Mouse (Mus musculus) midbrain, embryonic 14.5 days (tissue): ENCODE measurements around the gene Ppil4. TPM values are rescaled to one million over a fixed set of nuclear protein-coding genes. Genes with fewer than 3 reads are reported as not detected.
"Not testable (repeated sequence)": the region's sequence is repeated elsewhere in the genome, so short reads cannot be mapped to it uniquely, and the experiment has no call there.

Experiments used
- ATAC-seq: fragments of 200-750 bp; cut with Nextera tagmentation; 2 replicates; pipeline ENCODE4 v1.8.0; 2017; ENCODE audit warnings: moderate number of reproducible peaks, moderate library complexity; ENCODE audit not compliant: low FRiP score, low TSS enrichment
- DNase-seq: peaks from one replicate; pipeline ENCODE4 v3.0.0-alpha.2; 2015
- H3K27ac ChIP-seq: fragments of 300-500 bp; sonication (generic); replicated peaks from 2 replicates; pipeline ENCODE4 v1.5.1; 2014; ENCODE audit warnings: mild to moderate bottlenecking, low read depth, low read length, moderate library complexity
- H3K27me3 ChIP-seq: fragments of 300-500 bp; sonication (generic); 2 replicates; pipeline ENCODE4 v1.6.1; 2014; ENCODE audit warnings: low read length, control low read depth, mixed read lengths; ENCODE audit not compliant: control insufficient read depth, insufficient read depth
- H3K36me3 ChIP-seq: fragments of 300-500 bp; sonication (generic); 2 replicates; pipeline ENCODE4 v1.6.1; 2014; ENCODE audit warnings: low read length, control low read depth; ENCODE audit not compliant: control insufficient read depth, insufficient read depth
- H3K4me1 ChIP-seq: fragments of 300-500 bp; sonication (generic); 2 replicates; pipeline ENCODE4 v1.6.1; 2014; ENCODE audit warnings: mild to moderate bottlenecking, antibody characterized with exemption, low read length, control low read depth; ENCODE audit not compliant: control insufficient read depth, insufficient read depth
- H3K4me2 ChIP-seq: fragments of 300-500 bp; sonication (generic); 2 replicates; pipeline ENCODE4 v1.6.1; 2014; ENCODE audit warnings: mild to moderate bottlenecking, low read length, moderate library complexity
- H3K4me3 ChIP-seq: fragments of 300-500 bp; sonication (generic); replicated peaks from 2 replicates; pipeline ENCODE4 v1.5.1; 2014; ENCODE audit warnings: low read depth, low read length
- H3K9ac ChIP-seq: fragments of 300-500 bp; sonication (generic); replicated peaks from 2 replicates; pipeline ENCODE4 v1.6.1; 2014; ENCODE audit warnings: mild to moderate bottlenecking, low read length, moderate library complexity
- H3K9me3 ChIP-seq: fragments of 300-500 bp; sonication (generic); 2 replicates; pipeline ENCODE4 v1.6.1; 2016; ENCODE audit warnings: low read length, control low read depth, mixed read lengths; ENCODE audit not compliant: control insufficient read depth
- WGBS: fragments of 180-500 bp; shearing (Covaris S2); extraction: QIAGEN DNeasy Blood & Tissue Kit; methylation state at CpG from one replicate; pipeline ENCODE4 v1.1.7; 2014; 5-methylcytosine and 5-hydroxymethylcytosine counted together
- polyA plus RNA-seq: library from polyadenylated mRNA; unstranded; fragments of >200 nt; fragmentation: Nextera tagmentation; extraction: Ambion mirVana; gene quantifications from 2 replicates; pipeline ENCODE4 v1.2.1, GENCODE M21; 2014

Gene Ppil4
- 51.9 and 54.7 TPM in 2 replicates for polyA plus RNA-seq

DNA sequence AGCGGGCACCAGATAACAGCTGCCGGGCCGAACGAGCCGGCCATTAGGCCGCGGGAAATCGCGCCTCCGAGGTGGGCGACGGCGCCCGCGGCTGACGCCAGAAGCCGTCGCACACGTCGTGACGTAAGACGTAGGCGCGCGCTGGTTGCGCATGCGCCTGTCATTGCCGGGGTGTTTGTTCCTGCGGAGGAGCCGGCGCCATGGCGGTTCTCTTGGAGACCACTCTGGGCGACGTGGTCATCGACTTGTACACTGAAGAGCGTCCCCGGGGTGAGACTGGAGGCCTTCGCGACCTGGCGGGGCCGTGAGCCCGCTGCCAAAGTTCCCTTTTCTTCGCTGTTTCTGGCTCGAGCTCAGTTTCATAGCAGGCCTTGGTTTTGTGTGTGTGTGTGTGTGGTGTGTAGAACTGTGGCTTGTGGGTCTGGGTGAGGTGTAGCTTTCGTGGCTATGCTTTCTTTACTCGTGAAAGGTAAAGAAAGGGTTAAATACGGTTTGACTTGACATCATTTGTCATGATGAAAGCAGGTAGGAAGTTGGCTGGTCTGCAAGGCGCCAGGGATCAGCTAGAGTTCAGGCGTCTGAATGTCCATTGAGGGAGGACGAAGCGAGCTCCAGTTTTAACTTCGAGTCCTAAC is at the start of gene Ppil4, which contains the start of gene Ginm1:
Gene Ppil4 (plus strand): TSS at position 141 of the 635 bp plus-strand sequence.
Gene Ginm1 (minus strand): TSS at position 74 of the 635 bp plus-strand sequence.
- peak; percentile 98 for DNase-seq
- H3K27me3 ChIP-seq = no peaks in the 10 kb centered on the region
- H3K9me3 ChIP-seq = no peaks in the 10 kb centered on the region
- under 1% methylated on average over 52 of the region's 52 CpGs for WGBS
- peak within 1 kb of the TSS; percentile 92 for H3K4me3 ChIP-seq
- ATAC-seq = peak; percentile 94
- H3K4me2 ChIP-seq = peak within 1 kb of the TSS; percentile 88
- peaks cover 10% of the 10 kb centered on the region for H3K4me1 ChIP-seq
- peak within 1 kb of the TSS; percentile 83 for H3K27ac ChIP-seq
- H3K9ac ChIP-seq = peak within 1 kb of the TSS; percentile 82
- peaks cover 27% of the 10 kb centered on the region for H3K36me3 ChIP-seq

DNA sequence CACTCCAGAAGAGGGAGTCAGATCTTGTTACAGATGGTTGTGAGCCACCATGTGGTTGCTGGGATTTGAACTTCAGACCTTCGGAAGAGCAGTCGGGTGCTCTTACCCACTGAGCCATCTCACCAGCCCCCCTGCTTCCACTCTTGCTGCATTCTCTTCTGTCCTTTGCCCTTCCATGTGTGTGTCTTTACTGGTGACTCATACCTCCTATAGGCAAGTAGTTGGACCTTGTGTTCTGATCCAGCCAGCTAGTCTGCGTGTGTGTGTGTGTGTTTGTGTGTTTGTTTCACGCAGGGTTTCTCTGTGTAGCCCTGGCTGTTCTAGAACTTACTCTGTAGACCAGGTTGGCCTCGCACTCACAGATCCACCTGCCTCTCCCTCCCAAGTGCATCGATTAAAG is 47.2 kb upstream of the Ppil4 start:
- not testable (repeated sequence) for H3K27me3 ChIP-seq, H3K4me3 ChIP-seq, H3K27ac ChIP-seq, H3K9ac ChIP-seq, H3K4me1 ChIP-seq, ATAC-seq, DNase-seq, H3K9me3 ChIP-seq, H3K4me2 ChIP-seq
- H3K36me3 ChIP-seq = peaks cover 70% of the 10 kb centered on the region
- 97% methylated on average over 6 of the region's 6 CpGs for WGBS

DNA sequence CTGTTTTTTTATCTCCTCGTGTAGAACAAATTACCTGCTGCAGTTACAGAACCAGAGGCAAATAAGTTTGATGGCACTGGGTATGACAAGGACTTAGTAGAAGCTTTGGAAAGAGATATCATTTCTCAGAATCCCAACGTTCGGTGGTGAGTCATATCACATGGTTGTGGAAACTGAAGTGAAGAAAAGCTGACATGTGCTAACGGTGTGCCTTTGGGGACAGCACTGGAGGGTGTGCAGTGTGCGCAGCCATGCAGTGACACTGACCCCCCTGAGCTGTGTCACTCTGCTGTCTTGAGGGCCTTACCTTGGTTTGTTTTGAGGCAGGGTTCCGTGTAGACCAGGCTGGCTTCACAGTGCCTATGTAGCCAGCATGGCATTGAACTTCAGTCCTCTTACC is 43.9 kb upstream of the Ppil4 start:
- Histone ChIP-seq H3K9ac (no peak overlapping the region), H3K4me2 (no peak overlapping the region), H3K27ac (no peak overlapping the region), H3K36me3 (peaks cover 69% of the 10 kb centered on the region), H3K4me1 (no peaks in the 10 kb centered on the region), H3K27me3 (no peaks in the 10 kb centered on the region), H3K9me3 (no peaks in the 10 kb centered on the region), H3K4me3 (no peak overlapping the region)
- DNase-seq (no peak), ATAC-seq (no peak)
- 93% methylated on average over 6 of the region's 6 CpGs for WGBS

DNA sequence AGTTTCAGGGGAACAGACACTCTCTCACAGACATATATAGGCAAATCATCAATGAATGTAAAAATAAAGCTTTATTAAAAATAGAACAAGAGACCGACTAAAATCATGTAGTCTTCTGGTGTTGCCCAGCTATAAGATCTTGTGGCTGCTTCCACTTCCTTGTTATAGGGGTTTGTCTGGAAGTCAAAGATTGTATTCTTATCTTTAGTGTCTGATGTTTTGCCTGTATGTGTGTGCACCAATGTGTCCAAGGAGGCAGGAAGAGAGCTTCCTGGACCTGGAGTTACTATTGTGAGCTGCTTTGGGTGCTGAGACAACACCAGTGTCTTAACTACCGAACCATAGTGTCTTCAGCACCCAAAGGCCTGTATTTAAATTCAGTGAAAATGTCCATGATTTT is 35.1 kb upstream of the Ppil4 start:
- no peak overlapping the region for H3K9ac ChIP-seq
- ATAC-seq = no peak
- no peak overlapping the region for H3K4me3 ChIP-seq
- H3K4me1 ChIP-seq = no peaks in the 10 kb centered on the region
- H3K4me2 ChIP-seq = no peak overlapping the region
- H3K9me3 ChIP-seq = no peaks in the 10 kb centered on the region
- no peak for DNase-seq
- H3K36me3 ChIP-seq = peaks cover 80% of the 10 kb centered on the region
- H3K27ac ChIP-seq = no peak overlapping the region
- 96% methylated on average over 2 of the region's 2 CpGs for WGBS
- H3K27me3 ChIP-seq = no peaks in the 10 kb centered on the region

DNA sequence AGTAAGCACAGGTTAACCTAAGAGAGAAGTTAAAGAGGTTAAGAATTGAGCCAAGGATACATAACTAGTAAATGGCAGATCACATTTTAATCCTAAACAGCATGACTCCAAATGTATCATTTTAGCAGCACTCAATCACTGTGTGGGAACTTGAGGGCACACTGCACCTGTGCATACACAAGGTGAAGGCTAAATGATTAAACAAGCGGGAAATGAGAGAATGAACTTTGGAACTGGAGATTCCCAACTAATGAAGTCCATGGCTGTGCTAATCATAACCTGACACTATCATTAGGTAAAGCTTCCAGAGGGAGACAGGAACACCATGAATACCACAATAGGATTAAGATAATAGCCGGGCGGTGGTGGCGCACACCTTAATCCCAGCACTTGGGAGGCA is 20.3 kb upstream of the Ppil4 start:
- DNase-seq (no peak), ATAC-seq (no peak)
- H3K27ac ChIP-seq = no peak overlapping the region
- 98% methylated on average over 4 of the region's 4 CpGs for WGBS
- no peak overlapping the region for H3K4me3 ChIP-seq
- H3K9me3 ChIP-seq = no peaks in the 10 kb centered on the region
- no peak overlapping the region for H3K9ac ChIP-seq
- peaks cover 84% of the 10 kb centered on the region for H3K36me3 ChIP-seq
- no peaks in the 10 kb centered on the region for H3K4me1 ChIP-seq
- no peak overlapping the region for H3K4me2 ChIP-seq
- no peaks in the 10 kb centered on the region for H3K27me3 ChIP-seq

DNA sequence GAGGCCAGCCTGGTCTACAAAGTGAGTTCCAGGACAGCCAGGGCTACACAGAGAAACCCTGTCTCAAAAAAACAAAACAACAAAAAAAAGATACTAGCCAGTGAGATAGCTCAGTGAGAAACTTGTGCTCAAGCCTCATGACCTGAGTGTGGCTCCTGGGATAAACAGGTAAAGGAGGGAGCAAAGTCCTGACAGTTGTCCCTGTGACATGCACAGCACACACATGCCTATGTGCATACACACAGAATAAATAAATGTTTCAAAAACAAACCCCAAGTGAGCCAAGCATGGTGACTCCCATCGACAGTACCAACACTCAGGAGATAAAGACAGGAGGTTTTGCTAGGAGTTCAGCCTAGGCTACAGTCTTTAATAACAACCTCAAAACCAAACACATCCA is 19.9 kb upstream of the Ppil4 start:
- Histone ChIP-seq H3K27ac (no peak overlapping the region), H3K36me3 (peaks cover 81% of the 10 kb centered on the region), H3K27me3 (no peaks in the 10 kb centered on the region), H3K9ac (no peak overlapping the region), H3K4me1 (no peaks in the 10 kb centered on the region), H3K4me2 (no peak overlapping the region), H3K9me3 (no peaks in the 10 kb centered on the region), H3K4me3 (no peak overlapping the region)
- no peak for ATAC-seq
- WGBS = 92% methylated on average over 1 of the region's 1 CpGs
- no peak for DNase-seq

DNA sequence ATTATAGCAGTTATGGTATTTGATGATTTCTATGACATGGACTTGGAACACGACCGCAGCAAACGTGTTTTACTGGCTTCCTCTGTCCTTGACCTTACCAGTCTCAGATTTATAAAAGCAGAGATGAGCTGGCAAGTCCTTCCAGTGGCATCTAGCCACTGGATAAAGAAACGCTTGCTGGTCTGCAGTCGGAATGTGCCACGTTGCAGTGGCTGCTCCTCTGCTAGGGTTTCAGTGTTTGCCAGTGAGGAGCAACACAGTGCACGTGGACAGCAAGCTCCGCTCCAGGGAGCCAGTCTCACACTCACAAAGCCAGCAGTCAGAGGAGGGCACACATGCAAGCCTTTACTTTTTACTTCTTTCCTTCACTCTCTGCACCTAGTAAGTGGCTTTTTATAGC is 17.3 kb upstream of the Ppil4 start:
- no peaks in the 10 kb centered on the region for H3K9me3 ChIP-seq
- H3K4me3 ChIP-seq = no peak overlapping the region
- H3K4me1 ChIP-seq = no peaks in the 10 kb centered on the region
- H3K9ac ChIP-seq = no peak overlapping the region
- H3K36me3 ChIP-seq = peaks cover 60% of the 10 kb centered on the region
- H3K4me2 ChIP-seq = no peak overlapping the region
- WGBS = 95% methylated on average over 8 of the region's 8 CpGs
- no peak overlapping the region for H3K27ac ChIP-seq
- no peaks in the 10 kb centered on the region for H3K27me3 ChIP-seq
- DNase-seq (no peak), ATAC-seq (no peak)

DNA sequence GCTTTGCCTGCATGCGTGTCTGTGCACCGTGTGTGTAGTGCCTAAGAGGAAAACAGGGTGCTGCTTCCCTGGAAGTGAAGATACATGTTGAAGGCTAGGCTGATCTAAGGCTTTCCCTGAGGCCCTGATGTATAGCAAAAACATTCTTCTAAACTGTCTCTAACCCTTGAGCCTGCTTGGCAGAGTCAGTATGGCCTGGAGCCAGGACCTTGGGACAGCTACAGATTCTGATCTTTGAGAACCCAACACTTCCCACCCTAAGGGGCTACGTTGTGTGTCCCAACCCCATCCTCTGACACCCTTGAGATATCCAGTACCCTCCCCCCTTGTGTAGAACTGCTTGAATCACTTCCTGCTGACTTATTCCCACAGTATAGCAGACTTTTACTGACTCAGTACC is 14.3 kb upstream of the Ppil4 start:
- no peak overlapping the region for H3K4me2 ChIP-seq
- H3K36me3 ChIP-seq = peaks cover 32% of the 10 kb centered on the region
- ATAC-seq (no peak), DNase-seq (no peak)
- no peak overlapping the region for H3K9ac ChIP-seq
- 96% methylated on average over 3 of the region's 3 CpGs for WGBS
- no peaks in the 10 kb centered on the region for H3K27me3 ChIP-seq
- H3K4me1 ChIP-seq = no peaks in the 10 kb centered on the region
- no peak overlapping the region for H3K27ac ChIP-seq
- no peaks in the 10 kb centered on the region for H3K9me3 ChIP-seq
- H3K4me3 ChIP-seq = no peak overlapping the region

DNA sequence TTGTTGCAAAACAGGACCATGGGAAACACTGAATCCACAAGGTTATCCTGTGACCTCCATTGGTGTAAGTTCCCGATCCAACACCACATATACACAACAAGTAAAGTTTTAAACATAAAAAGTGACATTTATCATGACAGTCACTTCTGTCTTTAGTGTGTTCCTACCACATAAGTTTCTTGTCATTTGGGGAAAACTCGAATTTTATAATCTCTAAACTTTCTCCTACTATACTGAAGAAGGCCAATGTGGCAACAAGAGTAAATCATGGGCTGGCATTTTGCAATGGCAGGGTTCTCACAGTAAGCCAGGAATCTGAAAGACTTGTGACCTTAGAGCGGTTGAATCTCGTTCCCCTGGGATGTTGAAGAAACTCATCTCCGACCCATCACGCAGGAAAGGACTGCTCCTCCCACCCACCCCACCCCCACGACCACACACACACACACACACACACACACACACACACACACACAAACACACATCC is 12.9 kb upstream of the Ppil4 start:
- H3K9me3 ChIP-seq = no peaks in the 10 kb centered on the region
- no peak for ATAC-seq
- DNase-seq = no peak

More for the DNA sequence above, 12.9 kb upstream of the Ppil4 start:
- peak overlapping the region; percentile 69 for H3K4me2 ChIP-seq
- H3K36me3 ChIP-seq = peaks cover 21% of the 10 kb centered on the region
- WGBS = 20% methylated on average over 7 of the region's 7 CpGs
- no peaks in the 10 kb centered on the region for H3K4me1 ChIP-seq
- H3K27ac ChIP-seq = no peak overlapping the region
- peak overlapping the region; percentile 82 for H3K4me3 ChIP-seq
- no peaks in the 10 kb centered on the region for H3K27me3 ChIP-seq
- H3K9ac ChIP-seq = peak overlapping the region; percentile 81
